Mouse (Mus musculus): ENCODE measurements around the gene Arsk. TPM values are rescaled to one million over a fixed set of nuclear protein-coding genes. Genes with fewer than 3 reads are reported as not detected.

Gene Arsk
- total RNA-seq, 4 experiments from 2014 or later = 3.0 to 4.3 (median 3.8) TPM

- DNase-seq (ENCODE audit: low spot score in 2 of 2) = no peak
Observed at GRCm38 (mm10) chr13:76024588-76024987, 73.9 kb downstream of the Arsk start.

GRCm38 (mm10) chr13:76021782-76022181 is 76.7 kb downstream of the Arsk start:
- DNase-seq (ENCODE audit: low spot score in 2 of 2) = no peak

- DNase-seq (ENCODE audit: low spot score in 2 of 2) = no peak
Observed at GRCm38 (mm10) chr13:76018844-76019400, 79.5 kb downstream of the Arsk start.

- peak; percentile 97 to 98 for DNase-seq (ENCODE audit: low spot score in 2 of 2)
Observed at GRCm38 (mm10) chr13:76017974-76018843, 80.3 kb downstream of the Arsk start, which contains the start of gene Rfesd. Gene Rfesd (minus strand): TSS chr13:76018719.

- no peak for DNase-seq (ENCODE audit: low spot score in 2 of 2)
Observed at GRCm38 (mm10) chr13:76017465-76017864, 81.0 kb downstream of the Arsk start.

GRCm38 (mm10) chr13:76014511-76014910 is 83.9 kb downstream of the Arsk start:
- DNase-seq (ENCODE audit: low spot score in 2 of 2) = no peak

Other genes starting within 250 kb of the Arsk start
- 10 to 100 TPM; 18.7 to 21.6 (median 20.0) TPM for gene Rhobtb3, start 154.7 kb downstream of the Arsk start, total RNA-seq (2022)
- not detected for gene Spata9, start 131.5 kb downstream of the Arsk start, total RNA-seq (2022)
- 10 to 100 TPM; 17.6 to 29.0 (median 22.7) TPM for gene Rfesd, start 79.9 kb downstream of the Arsk start, total RNA-seq (2022)
- gene Gpr150, start 41.7 kb downstream of the Arsk start, total RNA-seq (2022) = not detected
- 10 to 100 TPM; 13.2 to 16.4 (median 14.2) TPM for gene Ttc37, start 74 bp upstream of the Arsk start, total RNA-seq (2022)
- under 1 TPM in 1 of 4 experiments, not detected in 3; 0.46 TPM for gene Fam81b, start 206.4 kb upstream of the Arsk start, total RNA-seq (2022)

All from gastrocnemius, adult 8-10 months (tissue).